Mouse (Mus musculus): ENCODE measurements around the gene Gm12355.

DNA sequence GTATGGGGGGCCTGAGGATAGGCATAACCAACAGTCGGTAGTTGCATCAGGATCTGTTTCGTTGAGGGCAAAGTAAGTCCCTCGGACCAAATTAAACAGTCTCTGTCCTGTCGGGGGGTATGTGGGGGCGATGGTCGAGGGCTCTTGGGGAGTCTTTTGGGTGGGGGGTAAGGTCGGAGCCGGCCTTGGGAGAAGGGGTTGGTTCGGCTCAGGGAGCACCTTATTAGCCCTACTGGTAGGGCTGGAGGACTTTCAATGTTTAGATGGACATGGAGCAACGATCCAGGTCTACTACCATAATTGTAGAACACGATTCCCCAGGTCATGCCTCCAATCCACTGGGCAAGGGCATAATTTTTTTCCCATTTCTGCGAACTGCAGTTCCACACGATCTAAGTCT lies 4.7 kb downstream of the Gm12355 start:
- no peak for TF ChIP-seq CTCF (IDR thresholded peaks at IDR 0.05; ENCODE audit: borderline replicate concordance, insufficient read depth, low read length)
- TF ChIP-seq POLR2A (IDR thresholded peaks at IDR 0.05; ENCODE audit: low read depth, low read length): no peak

All from embryonic fibroblast, embryonic 13.5 days (primary cell).